Mouse (Mus musculus) kidney, embryonic 16.5 days (tissue): Measurements from ENCODE around the gene Gm28035. TPM values are rescaled to one million over a fixed set of nuclear protein-coding genes. Genes with fewer than 3 reads are reported as not detected.

ENCODE experiments used
- ATAC-seq: fragments of 200-750 bp; cut with Nextera tagmentation; 2 replicates; pipeline ENCODE4 v1.8.0; 2017; ENCODE audit warnings: moderate TSS enrichment; ENCODE audit not compliant: low FRiP score, low TSS enrichment
- H3K27ac ChIP-seq: fragments of 300-500 bp; sonication (generic); 2 replicates; pipeline ENCODE4 v1.5.1; 2014; ENCODE audit warnings: low read length
- H3K27me3 ChIP-seq: fragments of 300-500 bp; sonication (generic); 2 replicates; pipeline ENCODE4 v1.6.1; 2014; ENCODE audit warnings: low read length, control low read depth, mixed read lengths; ENCODE audit not compliant: insufficient read depth
- H3K36me3 ChIP-seq: fragments of 300-500 bp; sonication (generic); 2 replicates; pipeline ENCODE4 v1.6.1; 2014; ENCODE audit warnings: low read length, control low read depth, mixed read lengths; ENCODE audit not compliant: insufficient read depth
- H3K4me1 ChIP-seq: fragments of 300-500 bp; sonication (generic); 2 replicates; pipeline ENCODE4 v1.6.1; 2014; ENCODE audit warnings: low read length, control low read depth, mixed read lengths; ENCODE audit not compliant: insufficient read depth
- H3K4me2 ChIP-seq: fragments of 300-500 bp; sonication (generic); replicated peaks from 2 replicates; pipeline ENCODE4 v1.6.1; 2014; ENCODE audit warnings: low read depth, low read length
- H3K4me3 ChIP-seq: fragments of 300-500 bp; sonication (generic); 2 replicates; pipeline ENCODE4 v1.5.1; 2014; ENCODE audit warnings: mild to moderate bottlenecking, low read length
- H3K9ac ChIP-seq: fragments of 300-500 bp; sonication (generic); replicated peaks from 2 replicates; pipeline ENCODE4 v1.6.1; 2014; ENCODE audit warnings: low read length
- H3K9me3 ChIP-seq: fragments of 300-500 bp; sonication (generic); 2 replicates; pipeline ENCODE4 v1.6.1; 2016; ENCODE audit warnings: low read length, control low read depth
- WGBS: fragments of 180-500 bp; shearing (Covaris S2); extraction: QIAGEN DNeasy Blood & Tissue Kit; methylation state at CpG from one replicate; pipeline ENCODE4 v1.1.7; 2014; 5-methylcytosine and 5-hydroxymethylcytosine counted together
- polyA plus RNA-seq: library from polyadenylated mRNA; unstranded; fragments of >200 nt; fragmentation: Nextera tagmentation; extraction: Ambion mirVana; gene quantifications from 2 replicates; pipeline ENCODE4 v1.2.1, GENCODE M21; 2015

Gm28035 gene
- polyA plus RNA-seq, 1 experiment from 2014 or later = 0.45 TPM

- Histone ChIP-seq H3K4me3 (no peak overlapping the region), H3K27ac (no peak overlapping the region), H3K9me3 (no peaks in the 10 kb centered on the region), H3K4me2 (no peak overlapping the region), H3K36me3 (peaks cover 10% of the 10 kb centered on the region), H3K4me1 (peaks cover 4% of the 10 kb centered on the region), H3K9ac (no peak overlapping the region), H3K27me3 (no peaks in the 10 kb centered on the region)
- ATAC-seq = no peak
- WGBS = 86% methylated on average over 10 of the region's 10 CpGs
Measured at GRCm38 (mm10) chr2:30250166-30251128, 10.1 kb downstream of the Gm28035 start.

GRCm38 (mm10) chr2:30251417-30252104, 11.2 kb downstream of the Gm28035 start:
- no peaks in the 10 kb centered on the region for H3K27me3 ChIP-seq
- 72% methylated on average over 5 of the region's 5 CpGs for WGBS
- no peak overlapping the region for H3K9ac ChIP-seq
- no peak overlapping the region for H3K4me3 ChIP-seq
- H3K4me2 ChIP-seq = no peak overlapping the region
- H3K9me3 ChIP-seq = no peaks in the 10 kb centered on the region
- H3K27ac ChIP-seq = peak overlapping the region; percentile 66
- ATAC-seq = peak; percentile 88
- H3K36me3 ChIP-seq = peaks cover 21% of the 10 kb centered on the region
- peaks cover 4% of the 10 kb centered on the region for H3K4me1 ChIP-seq

GRCm38 (mm10) chr2:30252521-30252920, 12.2 kb downstream of the Gm28035 start:
- 56% methylated on average over 3 of the region's 3 CpGs for WGBS
- H3K36me3 ChIP-seq = peaks cover 31% of the 10 kb centered on the region
- no peak overlapping the region for H3K4me3 ChIP-seq
- peak overlapping the region; percentile 66; the same call in 1 of the 2 replicates for H3K27ac ChIP-seq
- H3K27me3 ChIP-seq = no peaks in the 10 kb centered on the region
- no peaks in the 10 kb centered on the region for H3K9me3 ChIP-seq
- no peak overlapping the region for H3K4me2 ChIP-seq
- peaks cover 4% of the 10 kb centered on the region for H3K4me1 ChIP-seq
- no peak overlapping the region for H3K9ac ChIP-seq
- ATAC-seq = no peak

- 75% methylated on average over 5 of the region's 5 CpGs for WGBS
- no peak overlapping the region for H3K27ac ChIP-seq
- no peaks in the 10 kb centered on the region for H3K27me3 ChIP-seq
- peaks cover 32% of the 10 kb centered on the region for H3K36me3 ChIP-seq
- H3K4me3 ChIP-seq = no peak overlapping the region
- H3K4me2 ChIP-seq = no peak overlapping the region
- no peak for ATAC-seq
- H3K4me1 ChIP-seq = peaks cover 12% of the 10 kb centered on the region
- no peak overlapping the region for H3K9ac ChIP-seq
- no peaks in the 10 kb centered on the region for H3K9me3 ChIP-seq
Measured at GRCm38 (mm10) chr2:30253809-30254208, 13.4 kb downstream of the Gm28035 start.

- peaks cover 38% of the 10 kb centered on the region for H3K36me3 ChIP-seq
- H3K4me1 ChIP-seq = peaks cover 13% of the 10 kb centered on the region
- 96% methylated on average over 42 of the region's 42 CpGs for WGBS
Measured at GRCm38 (mm10) chr2:30255631-30256395, 15.4 kb downstream of the Gm28035 start.

GRCm38 (mm10) chr2:30256616-30257350, 16.4 kb downstream of the Gm28035 start:
- Histone ChIP-seq H3K27ac (no peak overlapping the region), H3K36me3 (peaks cover 44% of the 10 kb centered on the region), H3K4me1 (peaks cover 13% of the 10 kb centered on the region), H3K9ac (no peak overlapping the region), H3K4me3 (no peak overlapping the region), H3K4me2 (no peak overlapping the region), H3K9me3 (no peaks in the 10 kb centered on the region), H3K27me3 (no peaks in the 10 kb centered on the region)
- no peak for ATAC-seq
- 96% methylated on average over 30 of the region's 30 CpGs for WGBS

More at GRCm38 (mm10) chr2:30255631-30256395, 15.4 kb downstream of the Gm28035 start:
- Histone ChIP-seq H3K27ac (no peak overlapping the region), H3K27me3 (no peaks in the 10 kb centered on the region), H3K4me3 (no peak overlapping the region), H3K9me3 (no peaks in the 10 kb centered on the region), H3K9ac (no peak overlapping the region), H3K4me2 (no peak overlapping the region)
- ATAC-seq = no peak

GRCm38 (mm10) chr2:30257699-30258460, 17.5 kb downstream of the Gm28035 start:
- WGBS = 81% methylated on average over 7 of the region's 7 CpGs
- H3K4me1 ChIP-seq = peaks cover 9% of the 10 kb centered on the region; the same call in 1 of the 2 replicates
- no peaks in the 10 kb centered on the region for H3K27me3 ChIP-seq
- no peak for ATAC-seq
- H3K27ac ChIP-seq = no peak overlapping the region
- 0 out of 2 replicates have a peak overlapping the region, but pooled peaks have one; percentile 4 for H3K9ac ChIP-seq
- no peaks in the 10 kb centered on the region for H3K9me3 ChIP-seq
- no peak overlapping the region for H3K4me3 ChIP-seq
- H3K4me2 ChIP-seq = no peak overlapping the region
- H3K36me3 ChIP-seq = peaks cover 51% of the 10 kb centered on the region

- Histone ChIP-seq H3K9me3 (no peaks in the 10 kb centered on the region), H3K27me3 (no peaks in the 10 kb centered on the region), H3K36me3 (peaks cover 55% of the 10 kb centered on the region), H3K4me3 (no peak overlapping the region), H3K27ac (peak overlapping the region; percentile 13; the same call in 1 of the 2 replicates), H3K4me1 (peaks cover 9% of the 10 kb centered on the region; the same call in 1 of the 2 replicates), H3K9ac (no peak overlapping the region), H3K4me2 (no peak overlapping the region)
- peak; percentile 55 for ATAC-seq
- WGBS = 65% methylated on average over 4 of the region's 4 CpGs
Measured at GRCm38 (mm10) chr2:30258600-30258999, 18.2 kb downstream of the Gm28035 start.
